Mouse (Mus musculus) adrenal gland, adult (tissue): ENCODE measurements at regions not wholly inside any gene's neighbourhood (a gene's known extent, or its start where the extent isn't known, plus 50 kb on each side); places are given as distances from the start of the nearest gene placed in this dataset.

Experiments used
- DNase-seq, 2 experiments: peaks; one replicate each; pipeline ENCODE4 v3.0.0; 2022 to 2023; ENCODE audit warnings: low spot score in 1 of 2; ENCODE audit not compliant: inconsistent age in 2 of 2

- DNase-seq, result no peak
Observed at GRCm38 (mm10) chr13:35211834-35212233, 184.9 kb upstream of the Eci2 start.

GRCm38 (mm10) chr13:35212276-35212675 is 185.4 kb upstream of the Eci2 start:
- no peak for DNase-seq

GRCm38 (mm10) chr13:35214219-35214618 is 187.3 kb upstream of the Eci2 start:
- no peak for DNase-seq

GRCm38 (mm10) chr13:35226142-35226829 is 199.4 kb upstream of the Eci2 start:
- DNase-seq, result peak in 1 of 2 experiments; percentile 46

- no peak for DNase-seq
Observed at GRCm38 (mm10) chr13:35226944-35227343, 200.0 kb upstream of the Eci2 start.

GRCm38 (mm10) chr13:35229601-35230000 is 202.7 kb upstream of the Eci2 start:
- peak; percentile 56 to 78 for DNase-seq

GRCm38 (mm10) chr13:35233636-35234035 is 206.7 kb upstream of the Eci2 start:
- no peak for DNase-seq

GRCm38 (mm10) chr13:35241443-35241842 is 214.5 kb upstream of the Eci2 start:
- DNase-seq, result no peak

GRCm38 (mm10) chr13:35243946-35244345 is 217.1 kb upstream of the Eci2 start:
- DNase-seq, result no peak

- DNase-seq, result peak in 1 of 2 experiments; percentile 49
Observed at GRCm38 (mm10) chr13:35257386-35257785, 230.5 kb upstream of the Eci2 start.

GRCm38 (mm10) chr13:35258720-35259119 is 231.8 kb upstream of the Eci2 start:
- DNase-seq, result no peak

GRCm38 (mm10) chr13:35283959-35284358 is 257.1 kb upstream of the Eci2 start:
- DNase-seq, result no peak

- no peak for DNase-seq
Observed at GRCm38 (mm10) chr13:35302088-35302487, 275.2 kb upstream of the Eci2 start.

- DNase-seq, result no peak
Observed at GRCm38 (mm10) chr13:35316772-35317171, 289.9 kb upstream of the Eci2 start.

GRCm38 (mm10) chr13:35326682-35327242 is 299.9 kb upstream of the Eci2 start:
- peak in 1 of 2 experiments; percentile 27 for DNase-seq

- no peak for DNase-seq
Observed at GRCm38 (mm10) chr13:35328320-35328719, 301.4 kb upstream of the Eci2 start.

- no peak for DNase-seq
Observed at GRCm38 (mm10) chr13:35330926-35331325, 304.0 kb upstream of the Eci2 start.

- no peak for DNase-seq
Observed at GRCm38 (mm10) chr13:35345507-35346129, 314.0 kb upstream of the Cdyl start.

GRCm38 (mm10) chr13:35348283-35348682 is 311.4 kb upstream of the Cdyl start:
- DNase-seq, result no peak

GRCm38 (mm10) chr13:35359345-35359744 is 300.3 kb upstream of the Cdyl start:
- peak; percentile 63 to 80 for DNase-seq

GRCm38 (mm10) chr13:35377487-35377886 is 282.1 kb upstream of the Cdyl start:
- DNase-seq, result no peak

- no peak for DNase-seq
Observed at GRCm38 (mm10) chr13:35379500-35379899, 280.1 kb upstream of the Cdyl start.
